Mouse (Mus musculus) left cerebral cortex, adult 18-20 months (tissue): ENCODE results near the gene Tmem41a. TPM values are rescaled to one million over a fixed set of nuclear protein-coding genes. Genes with fewer than 3 reads are reported as not detected.

Experiments
- DNase-seq, 2 experiments: peaks; one replicate each; pipeline ENCODE4 v3.0.0; 2021 to 2022; ENCODE audit warnings: low spot score in 2 of 2, mixed read lengths in 1 of 2
- total RNA-seq, 2 experiments: library from RNA; stranded (reverse); gene quantifications; 2 replicates each; pipeline ENCODE4 v1.2.3; 2021

The Tmem41a gene
- total RNA-seq, 2 experiments from 2014 or later: 18.2 to 19.9 TPM

GRCm38 (mm10) chr16:21905996-21906395 lies 41.4 kb downstream of the Tmem41a start:
- no peak for DNase-seq

- DNase-seq: no peak
Observed at GRCm38 (mm10) chr16:21904636-21905035, 42.7 kb downstream of the Tmem41a start.

DNA sequence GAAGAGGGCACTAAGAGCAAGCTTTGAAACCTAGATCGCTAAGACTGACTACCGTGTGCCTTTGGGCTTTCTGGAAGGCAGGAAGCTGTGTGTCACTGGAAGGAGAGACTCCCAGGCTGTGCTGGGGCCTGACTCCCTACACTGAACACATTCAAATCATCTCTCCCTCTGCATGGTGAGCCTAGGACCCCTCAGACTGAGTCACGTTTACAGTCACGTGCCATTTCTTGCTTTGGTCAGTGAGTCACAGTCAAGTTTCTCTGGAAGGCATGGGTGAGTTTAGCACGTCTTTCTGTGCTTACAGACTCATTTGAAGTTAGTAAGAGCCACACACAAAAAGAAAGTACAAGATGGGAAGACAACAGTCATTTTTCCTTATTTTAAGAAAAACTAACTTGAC lies 46.1 kb downstream of the Tmem41a start:
- no peak for DNase-seq

DNA sequence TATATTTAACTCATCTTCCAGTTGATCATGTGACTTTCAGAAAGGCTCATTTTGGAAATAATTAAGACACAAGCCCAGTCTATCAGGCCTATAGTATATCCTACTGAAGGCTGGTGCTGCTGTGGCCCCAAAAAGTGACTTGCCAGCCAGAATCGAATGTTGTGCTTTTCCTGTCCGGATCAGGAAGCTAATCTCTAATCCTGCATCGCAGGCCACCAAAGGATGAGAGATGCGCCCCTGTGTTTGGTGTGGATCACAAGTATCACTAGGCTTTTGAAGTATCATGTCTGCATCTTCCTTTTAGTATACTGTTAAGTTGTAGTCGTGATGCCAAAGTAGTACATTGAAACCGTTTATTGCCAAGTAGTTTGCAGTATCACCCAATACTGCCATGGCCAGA lies 53.5 kb downstream of the Tmem41a start:
- no peak for DNase-seq

GRCm38 (mm10) chr16:21887601-21888000 lies 59.8 kb downstream of the Tmem41a start:
- DNase-seq: no peak

Other genes with a start within 250 kb of the Tmem41a start
- gene Ehhadh, start 159.7 kb downstream of the Tmem41a start, total RNA-seq: 1 to 10 TPM; 1.3 to 2.4 TPM
- 10 to 100 TPM; 17.0 to 17.6 TPM for gene Map3k13, start 153.2 kb downstream of the Tmem41a start, total RNA-seq
- under 1 TPM; 0.28 to 0.63 TPM for gene Liph, start 48.1 kb upstream of the Tmem41a start, total RNA-seq
- gene Senp2, start 61.9 kb upstream of the Tmem41a start, total RNA-seq: 100 to 1,000 TPM in 1 of 2 experiments, 10 to 100 TPM in 1; 95.3 to 100 TPM
- gene Igf2bp2, start 215.7 kb upstream of the Tmem41a start, total RNA-seq: under 1 TPM; 0.68 to 1.00 TPM